Mouse (Mus musculus) embryonic facial prominence, embryonic 13.5 days (tissue): ENCODE results near the gene 6030468B19Rik. TPM values are rescaled to one million over a fixed set of nuclear protein-coding genes. Genes with fewer than 3 reads are reported as not detected.

Experiments used
- ATAC-seq: fragments of 200-750 bp; cut with Nextera tagmentation; 2 replicates; pipeline ENCODE4 v1.8.0; 2017; ENCODE audit warnings: low read depth; ENCODE audit not compliant: insufficient number of reproducible peaks, insufficient read depth, low FRiP score, low TSS enrichment
- H3K27ac ChIP-seq: fragments of 300-500 bp; sonication (generic); 2 replicates; pipeline ENCODE4 v1.5.1; 2015; ENCODE audit warnings: moderate library complexity, mild to moderate bottlenecking, inconsistent platforms
- H3K27me3 ChIP-seq: fragments of 300-500 bp; sonication (generic); 2 replicates; pipeline ENCODE4 v1.6.1; 2015; ENCODE audit warnings: mild to moderate bottlenecking, inconsistent platforms
- H3K36me3 ChIP-seq: fragments of 300-500 bp; sonication (generic); 2 replicates; pipeline ENCODE4 v1.6.1; 2015; ENCODE audit warnings: mild to moderate bottlenecking, inconsistent platforms
- H3K4me1 ChIP-seq: fragments of 300-500 bp; sonication (generic); 2 replicates; pipeline ENCODE4 v1.6.1; 2015; ENCODE audit warnings: inconsistent platforms
- H3K4me2 ChIP-seq: fragments of 300-500 bp; sonication (generic); 2 replicates; pipeline ENCODE4 v1.6.1; 2015; ENCODE audit warnings: moderate library complexity, mild to moderate bottlenecking, inconsistent platforms
- H3K4me3 ChIP-seq: fragments of 300-500 bp; sonication (generic); 2 replicates; pipeline ENCODE4 v1.5.1; 2015; ENCODE audit warnings: mild to moderate bottlenecking, inconsistent platforms
- H3K9ac ChIP-seq: fragments of 300-500 bp; sonication (generic); 2 replicates; pipeline ENCODE4 v1.6.1; 2015; ENCODE audit warnings: mild to moderate bottlenecking, inconsistent platforms
- H3K9me3 ChIP-seq: fragments of 300-500 bp; sonication (generic); 2 replicates; pipeline ENCODE4 v1.6.1; 2016; ENCODE audit warnings: inconsistent platforms
- WGBS: fragments of 180-500 bp; shearing (Covaris S2); methylation state at CpG from one replicate; pipeline ENCODE4 v1.1.7; 2015; ENCODE audit warnings: mixed read lengths; 5-methylcytosine and 5-hydroxymethylcytosine counted together
- polyA plus RNA-seq: library from polyadenylated mRNA; unstranded; fragments of >200 nt; fragmentation: Nextera tagmentation; extraction: Ambion mirVana; gene quantifications from 2 replicates; pipeline ENCODE4 v1.2.1, GENCODE M21; 2015

Gene 6030468B19Rik
- polyA plus RNA-seq, 1 experiment from 2014 or later: not detected

- ATAC-seq: no peak
- Histone ChIP-seq H3K9ac (no peak overlapping the region), H3K9me3 (no peaks in the 10 kb centered on the region), H3K4me3 (no peak overlapping the region), H3K36me3 (no peaks in the 10 kb centered on the region), H3K4me1 (peaks cover 19% of the 10 kb centered on the region), H3K27ac (no peak overlapping the region), H3K27me3 (no peaks in the 10 kb centered on the region), H3K4me2 (no peak overlapping the region)
- WGBS: 87% methylated on average over 8 of the region's 8 CpGs
These were observed 36.6 kb downstream of the 6030468B19Rik start for GRCm38 (mm10) chr11:117834086-117834485.

- no peak for ATAC-seq
- peak overlapping the region; percentile 51 for H3K4me2 ChIP-seq
- H3K4me3 ChIP-seq: peak overlapping the region; percentile 19
- peaks cover 20% of the 10 kb centered on the region for H3K4me1 ChIP-seq
- 25% methylated on average over 13 of the region's 13 CpGs for WGBS
- no peaks in the 10 kb centered on the region for H3K9me3 ChIP-seq
- H3K27ac ChIP-seq: no peak overlapping the region
- H3K36me3 ChIP-seq: no peaks in the 10 kb centered on the region
- no peak overlapping the region for H3K9ac ChIP-seq
- H3K27me3 ChIP-seq: no peaks in the 10 kb centered on the region
These were observed 38.8 kb downstream of the 6030468B19Rik start for GRCm38 (mm10) chr11:117836306-117836705.

GRCm38 (mm10) chr11:117838572-117838971 lies 41.1 kb downstream of the 6030468B19Rik start:
- H3K4me1 ChIP-seq: peaks cover 13% of the 10 kb centered on the region
- peak overlapping the region; percentile 3; the same call in 1 of the 2 replicates for H3K27ac ChIP-seq
- no peak overlapping the region for H3K9ac ChIP-seq
- 62% methylated on average over 2 of the region's 2 CpGs for WGBS
- H3K9me3 ChIP-seq: no peaks in the 10 kb centered on the region
- no peak overlapping the region for H3K4me3 ChIP-seq
- H3K27me3 ChIP-seq: no peaks in the 10 kb centered on the region
- ATAC-seq: no peak
- no peak overlapping the region for H3K4me2 ChIP-seq
- no peaks in the 10 kb centered on the region for H3K36me3 ChIP-seq

GRCm38 (mm10) chr11:117839021-117839420 lies 41.6 kb downstream of the 6030468B19Rik start:
- WGBS: 96% methylated on average over 1 of the region's 1 CpGs
- no peaks in the 10 kb centered on the region for H3K27me3 ChIP-seq
- peaks cover 13% of the 10 kb centered on the region for H3K4me1 ChIP-seq
- H3K36me3 ChIP-seq: no peaks in the 10 kb centered on the region
- H3K4me3 ChIP-seq: no peak overlapping the region
- 0 out of 2 replicates have a peak overlapping the region, but pooled peaks have one; percentile 3 for H3K27ac ChIP-seq
- no peak overlapping the region for H3K9ac ChIP-seq
- H3K9me3 ChIP-seq: no peaks in the 10 kb centered on the region
- H3K4me2 ChIP-seq: no peak overlapping the region
- ATAC-seq: no peak

- 62% methylated on average over 1 of the region's 1 CpGs for WGBS
- no peaks in the 10 kb centered on the region for H3K36me3 ChIP-seq
- H3K4me2 ChIP-seq: no peak overlapping the region
- no peaks in the 10 kb centered on the region for H3K9me3 ChIP-seq
- H3K4me1 ChIP-seq: peaks cover 13% of the 10 kb centered on the region
- no peak overlapping the region for H3K4me3 ChIP-seq
- H3K27me3 ChIP-seq: no peaks in the 10 kb centered on the region
- H3K9ac ChIP-seq: no peak overlapping the region
- ATAC-seq: no peak
- no peak overlapping the region for H3K27ac ChIP-seq
These were observed 43.5 kb downstream of the 6030468B19Rik start for GRCm38 (mm10) chr11:117840910-117841309.

- ATAC-seq: no peak
- H3K4me2 ChIP-seq: no peak overlapping the region
- WGBS: 91% methylated on average over 2 of the region's 2 CpGs
- H3K27me3 ChIP-seq: no peaks in the 10 kb centered on the region
- H3K9me3 ChIP-seq: no peaks in the 10 kb centered on the region
- H3K9ac ChIP-seq: no peak overlapping the region
- H3K27ac ChIP-seq: no peak overlapping the region
- H3K4me3 ChIP-seq: no peak overlapping the region
- no peaks in the 10 kb centered on the region for H3K36me3 ChIP-seq
- H3K4me1 ChIP-seq: peaks cover 21% of the 10 kb centered on the region
These were observed 46.0 kb downstream of the 6030468B19Rik start for GRCm38 (mm10) chr11:117843434-117843833.

- Histone ChIP-seq H3K27me3 (no peaks in the 10 kb centered on the region), H3K4me1 (peaks cover 22% of the 10 kb centered on the region), H3K4me3 (no peak overlapping the region), H3K36me3 (no peaks in the 10 kb centered on the region), H3K9ac (peak overlapping the region; percentile 51; the same call in 1 of the 2 replicates), H3K9me3 (no peaks in the 10 kb centered on the region), H3K4me2 (no peak overlapping the region), H3K27ac (peak overlapping the region; percentile 48; the same call in 1 of the 2 replicates)
- 63% methylated on average over 2 of the region's 2 CpGs for WGBS
- no peak for ATAC-seq
These were observed 47.5 kb downstream of the 6030468B19Rik start for GRCm38 (mm10) chr11:117844997-117845396.

- ATAC-seq: no peak
These were observed 48.2 kb downstream of the 6030468B19Rik start for GRCm38 (mm10) chr11:117845651-117846050.

GRCm38 (mm10) chr11:117846640-117847039 lies 49.2 kb downstream of the 6030468B19Rik start:
- Histone ChIP-seq H3K9ac (no peak overlapping the region), H3K4me1 (peaks cover 32% of the 10 kb centered on the region), H3K9me3 (no peaks in the 10 kb centered on the region), H3K36me3 (no peaks in the 10 kb centered on the region), H3K4me3 (no peak overlapping the region), H3K27ac (no peak overlapping the region), H3K27me3 (no peaks in the 10 kb centered on the region), H3K4me2 (no peak overlapping the region)
- ATAC-seq: no peak
- WGBS: 63% methylated on average over 5 of the region's 5 CpGs

More at GRCm38 (mm10) chr11:117845651-117846050, 48.2 kb downstream of the 6030468B19Rik start:
- no peak overlapping the region for H3K4me3 ChIP-seq
- H3K9me3 ChIP-seq: no peaks in the 10 kb centered on the region
- H3K27ac ChIP-seq: no peak overlapping the region
- WGBS: 83% methylated on average over 2 of the region's 2 CpGs
- H3K4me1 ChIP-seq: peaks cover 28% of the 10 kb centered on the region
- H3K36me3 ChIP-seq: no peaks in the 10 kb centered on the region
- H3K27me3 ChIP-seq: no peaks in the 10 kb centered on the region
- H3K9ac ChIP-seq: no peak overlapping the region
- H3K4me2 ChIP-seq: no peak overlapping the region

- H3K4me1 ChIP-seq: peaks cover 32% of the 10 kb centered on the region
- H3K9me3 ChIP-seq: no peaks in the 10 kb centered on the region
- H3K27ac ChIP-seq: peak overlapping the region; percentile 98
- peak overlapping the region; percentile 69 for H3K4me3 ChIP-seq
- WGBS: 79% methylated on average over 7 of the region's 7 CpGs
- H3K36me3 ChIP-seq: peaks cover 6% of the 10 kb centered on the region
- H3K27me3 ChIP-seq: no peaks in the 10 kb centered on the region
- peak overlapping the region; percentile 86 for H3K9ac ChIP-seq
- peak overlapping the region; percentile 88 for H3K4me2 ChIP-seq
- ATAC-seq: no peak
These were observed 50.2 kb downstream of the 6030468B19Rik start for GRCm38 (mm10) chr11:117847593-117848215.

GRCm38 (mm10) chr11:117848271-117848984 lies 51.0 kb downstream of the 6030468B19Rik start:
- H3K27ac ChIP-seq: peak overlapping the region; percentile 98
- peaks cover 32% of the 10 kb centered on the region for H3K4me1 ChIP-seq
- H3K9ac ChIP-seq: peak overlapping the region; percentile 86
- ATAC-seq: peak; percentile 69
- WGBS: 4% methylated on average over 19 of the region's 19 CpGs
- H3K36me3 ChIP-seq: peaks cover 14% of the 10 kb centered on the region
- H3K27me3 ChIP-seq: no peaks in the 10 kb centered on the region
- H3K4me2 ChIP-seq: peak overlapping the region; percentile 88
- no peaks in the 10 kb centered on the region for H3K9me3 ChIP-seq
- peak overlapping the region; percentile 69 for H3K4me3 ChIP-seq
